Mouse (Mus musculus): ENCODE data around the gene Vipr2.

- TF ChIP-seq POLR2A (IDR thresholded peaks at IDR 0.05; ENCODE audit: borderline replicate concordance, control insufficient read depth, low read depth, low read length) = no peak
- TF ChIP-seq CTCF (IDR thresholded peaks at IDR 0.05; ENCODE audit: control insufficient read depth, insufficient read depth, low read length) = no peak
These were observed 117.1 kb downstream of the Vipr2 start for GRCm38 (mm10) chr12:116194641-116195040.

Measured in bone marrow, adult 2 months (tissue).